Mouse (Mus musculus): Measurements from ENCODE around the gene Fbxl2.
A peak's percentile ranks its signal among the peaks of the same experiment; 100 is the strongest.

Fbxl2 gene

GRCm38 (mm10) chr9:113973857-113974256, 72.1 kb downstream of the Fbxl2 start:
- no peak for DNase-seq (ENCODE audit: low spot score)

DNA sequence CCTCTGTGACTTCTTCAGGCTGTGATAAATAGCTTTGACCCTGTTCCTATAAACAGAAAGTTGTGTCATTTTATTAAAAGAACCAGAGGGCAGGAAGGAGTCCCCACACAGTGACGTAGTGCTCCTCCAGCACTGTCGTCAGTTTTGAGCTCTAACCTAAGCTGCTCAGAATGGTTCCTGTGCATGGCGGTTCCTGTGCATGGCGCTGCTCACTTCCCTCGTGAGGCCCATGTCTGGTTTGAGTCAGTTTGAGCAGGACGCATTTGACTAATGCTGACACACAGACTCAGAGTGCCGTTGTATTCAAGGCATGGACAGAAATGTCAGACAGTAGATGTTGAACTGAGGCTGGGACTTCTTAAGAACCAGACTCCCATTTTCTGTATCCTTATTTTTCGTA, 74.4 kb downstream of the Fbxl2 start:
- no peak for DNase-seq (ENCODE audit: low spot score)

GRCm38 (mm10) chr9:113970041-113970440, 76.0 kb downstream of the Fbxl2 start:
- no peak for DNase-seq (ENCODE audit: low spot score)

DNA sequence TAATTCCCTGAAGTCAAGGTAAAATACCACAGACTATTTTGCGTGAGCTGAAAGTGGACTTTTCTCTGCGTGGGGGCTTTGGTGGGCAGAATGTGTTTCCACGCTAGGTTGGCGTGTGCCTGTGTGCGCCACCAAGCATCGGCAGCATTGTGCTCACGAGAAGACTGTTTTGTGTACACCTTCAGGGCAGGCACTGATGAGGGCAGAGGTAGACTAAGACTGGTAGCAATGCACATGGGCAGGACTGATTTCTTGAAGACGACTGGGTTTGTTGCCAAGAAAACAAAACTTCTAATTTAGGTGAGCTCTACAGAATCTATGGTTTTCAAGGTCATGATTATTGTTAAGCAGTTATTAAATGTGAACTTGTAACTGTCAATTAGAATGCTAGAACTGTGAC, 76.6 kb downstream of the Fbxl2 start:
- no peak for DNase-seq (ENCODE audit: low spot score)

- no peak for DNase-seq (ENCODE audit: low spot score)
Observed at GRCm38 (mm10) chr9:113968967-113969366, 77.0 kb downstream of the Fbxl2 start.

DNA sequence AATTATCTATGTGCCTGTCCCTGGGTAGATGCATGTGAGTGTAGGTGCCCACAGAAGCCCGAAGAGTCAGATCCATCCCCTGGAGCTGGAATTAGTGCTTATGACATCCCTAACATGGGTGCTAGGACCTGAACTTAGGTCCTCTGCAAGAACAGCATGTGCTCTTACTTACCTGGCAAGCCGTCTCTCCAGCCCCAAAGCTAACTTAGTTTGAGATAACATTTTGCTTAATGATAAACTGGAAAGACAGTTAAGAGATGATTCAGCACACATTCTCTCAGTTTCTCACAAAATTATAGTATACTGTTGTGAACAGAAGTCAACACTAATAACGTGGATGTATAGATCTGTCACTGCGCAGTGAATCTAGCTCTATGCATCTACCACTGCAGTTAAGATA, 79.2 kb downstream of the Fbxl2 start:
- DNase-seq (ENCODE audit: low spot score): no peak

DNA sequence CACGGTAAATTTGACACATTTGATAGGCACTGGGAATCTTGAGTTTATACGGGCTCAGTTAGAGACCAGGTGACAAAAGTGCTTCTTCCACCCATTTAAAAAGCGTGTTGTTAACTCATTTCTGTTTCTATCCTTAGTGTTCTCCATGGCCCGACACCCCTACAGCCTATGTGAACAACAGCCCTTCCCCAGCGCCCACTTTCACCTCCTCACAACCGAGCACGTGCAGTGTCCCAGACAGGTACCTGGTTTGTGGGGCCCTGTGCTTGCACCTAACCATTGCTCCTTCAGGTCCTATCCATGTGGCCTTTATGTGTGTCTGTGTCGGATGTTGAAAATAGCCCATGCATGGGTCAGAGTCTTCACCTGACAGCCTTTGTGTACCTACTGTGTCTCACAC, 81.6 kb downstream of the Fbxl2 start:
- DNase-seq (ENCODE audit: low spot score): no peak

DNA sequence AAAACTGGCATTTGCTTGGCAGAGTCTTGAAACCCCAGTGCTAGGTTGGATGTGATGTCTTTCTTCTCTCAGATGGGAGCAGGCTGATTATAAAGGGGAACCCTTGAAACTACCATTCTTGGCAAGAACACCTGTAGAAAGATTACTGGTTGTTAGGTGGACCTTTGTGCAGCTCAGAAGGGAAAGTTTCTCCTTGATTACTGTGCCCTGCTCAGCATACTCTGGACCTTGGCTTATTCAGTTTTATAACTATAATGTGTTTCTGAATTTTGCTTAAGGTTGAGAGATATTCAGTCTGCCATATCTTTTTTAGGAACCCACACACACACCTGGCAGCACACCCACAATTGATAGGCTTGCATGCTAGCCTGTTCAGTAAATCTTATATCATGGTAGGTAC, 82.3 kb downstream of the Fbxl2 start:
- DNase-seq (ENCODE audit: low spot score): no peak

DNA sequence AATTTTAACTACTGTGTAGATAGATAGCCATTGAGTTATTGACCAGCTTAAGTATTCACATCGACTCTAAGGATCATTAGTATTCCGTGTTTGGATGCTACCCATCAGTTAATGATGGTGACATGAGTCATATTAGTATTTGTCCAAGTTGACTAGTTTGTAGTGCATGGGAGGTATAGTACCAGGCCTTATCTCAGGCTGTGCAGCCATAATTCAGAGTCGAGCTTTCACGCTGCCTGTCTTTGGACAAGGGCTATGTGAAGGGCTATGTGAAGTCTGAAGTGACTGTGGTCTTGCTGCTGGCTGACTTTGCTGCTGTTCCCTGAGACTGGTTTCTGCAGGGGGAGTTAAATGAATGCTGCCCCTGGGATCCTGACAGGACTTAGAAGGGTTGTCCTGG, 88.2 kb downstream of the Fbxl2 start:
- DNase-seq (ENCODE audit: low spot score): no peak

GRCm38 (mm10) chr9:113947216-113947615, 98.8 kb downstream of the Fbxl2 start:
- no peak for DNase-seq (ENCODE audit: low spot score)

GRCm38 (mm10) chr9:113943372-113943771, 102.6 kb downstream of the Fbxl2 start:
- DNase-seq (ENCODE audit: low spot score): no peak

GRCm38 (mm10) chr9:113941103-113941805, 104.7 kb downstream of the Fbxl2 start:
- DNase-seq (ENCODE audit: low spot score): no peak

GRCm38 (mm10) chr9:113939063-113939850, 106.7 kb downstream of the Fbxl2 start:
- DNase-seq (ENCODE audit: low spot score): no peak

DNA sequence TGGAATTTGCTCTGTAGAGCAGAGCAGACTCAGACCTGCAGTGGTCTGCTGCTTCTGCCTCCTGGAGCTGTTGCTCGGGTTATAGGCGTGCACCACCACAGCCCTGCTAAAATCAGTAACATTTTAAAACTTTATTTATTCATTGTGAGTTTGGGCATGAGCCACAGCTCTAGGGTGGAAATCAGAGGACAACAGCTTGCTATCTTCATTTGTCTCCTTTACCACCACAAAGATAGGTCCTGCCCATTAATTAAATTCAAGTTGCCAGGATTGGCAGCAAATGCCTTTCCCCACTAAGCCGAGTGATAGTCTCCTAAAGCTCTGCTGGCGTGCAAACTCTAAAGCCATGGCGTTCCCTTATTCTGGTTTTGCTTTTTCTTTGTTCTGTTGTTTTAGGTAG, 110.4 kb downstream of the Fbxl2 start:
- DNase-seq (ENCODE audit: low spot score): no peak

GRCm38 (mm10) chr9:113932501-113932900, 113.5 kb downstream of the Fbxl2 start:
- no peak for DNase-seq (ENCODE audit: low spot score)

GRCm38 (mm10) chr9:113932100-113932470, 113.9 kb downstream of the Fbxl2 start:
- peak; percentile 8 for DNase-seq (ENCODE audit: low spot score)

- DNase-seq (ENCODE audit: low spot score): peak; percentile 22
Observed at GRCm38 (mm10) chr9:113931375-113932099, 114.5 kb downstream of the Fbxl2 start.

GRCm38 (mm10) chr9:113930534-113931374, 115.2 kb downstream of the Fbxl2 start, which contains the start of gene Ubp1:
TSS of gene Ubp1 (plus strand) at chr9:113930934.
- peak; percentile 82 for DNase-seq (ENCODE audit: low spot score)

DNA sequence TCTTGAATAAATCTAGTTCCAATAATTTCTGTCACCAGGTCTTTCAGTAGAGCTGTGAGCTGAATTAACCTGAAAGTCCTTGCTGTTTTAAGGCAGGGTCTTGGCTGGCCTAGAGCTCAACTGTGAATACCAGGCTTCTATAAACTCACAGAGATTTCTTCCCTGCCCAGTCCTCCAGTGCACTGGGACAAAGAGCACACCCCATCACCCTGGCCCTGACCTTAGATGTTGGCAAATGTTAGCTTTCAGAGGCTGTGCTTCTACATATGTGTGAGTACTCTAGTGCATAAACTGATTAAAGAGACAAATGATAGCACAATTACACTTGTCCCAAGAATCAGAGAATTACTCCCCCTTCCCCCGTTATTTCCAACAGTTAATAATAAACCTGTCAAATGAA, 116.3 kb downstream of the Fbxl2 start:
- DNase-seq (ENCODE audit: low spot score): no peak

GRCm38 (mm10) chr9:113928591-113928990, 117.4 kb downstream of the Fbxl2 start:
- DNase-seq (ENCODE audit: low spot score): no peak

DNA sequence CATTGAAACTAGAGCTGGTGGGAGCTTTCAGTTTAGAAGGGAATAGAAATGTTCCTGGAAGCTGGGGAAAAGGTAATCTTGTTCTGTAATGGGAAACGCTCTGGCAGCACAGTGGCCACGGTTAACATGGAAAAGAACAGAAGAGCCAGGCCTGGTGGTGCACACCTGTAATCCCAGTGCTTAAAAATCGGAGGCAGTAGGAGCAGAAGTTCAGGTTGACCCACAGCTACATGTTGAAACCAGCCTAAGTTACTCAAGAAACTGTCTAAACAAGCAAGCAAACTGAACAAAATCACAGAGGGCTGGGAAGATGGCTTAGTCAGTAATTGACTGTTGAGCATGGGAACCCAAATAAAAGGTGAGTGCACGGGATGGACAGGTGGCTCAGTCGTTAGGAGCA, 121.1 kb downstream of the Fbxl2 start:
- no peak for DNase-seq (ENCODE audit: low spot score)

GRCm38 (mm10) chr9:113922677-113923076, 123.3 kb downstream of the Fbxl2 start:
- no peak for DNase-seq (ENCODE audit: low spot score)
